Mouse (Mus musculus) frontal cortex, postnatal 14 days (tissue): ENCODE results near the gene Apoc2.

ENCODE experiments used
- DNase-seq, 2 experiments: peaks; one replicate each; pipeline ENCODE4 v3.0.0; 2022; ENCODE audit warnings: low spot score in 2 of 2

Apoc2 gene

GRCm38 (mm10) chr7:19678901-19679300 lies 1.2 kb upstream of the Apoc2 start:
- DNase-seq: no peak

GRCm38 (mm10) chr7:19676662-19677061 lies 1.1 kb downstream of the Apoc2 start:
- DNase-seq: no peak

GRCm38 (mm10) chr7:19675824-19676223 lies 1.9 kb downstream of the Apoc2 start:
- no peak for DNase-seq

GRCm38 (mm10) chr7:19673083-19673699 lies 4.5 kb downstream of the Apoc2 start:
- DNase-seq: no peak

- DNase-seq: no peak
These were observed 6.2 kb downstream of the Apoc2 start for GRCm38 (mm10) chr7:19671511-19671910.

GRCm38 (mm10) chr7:19668947-19669721 lies 8.6 kb downstream of the Apoc2 start:
- peak; percentile 89 for DNase-seq

- no peak for DNase-seq
These were observed 10.3 kb downstream of the Apoc2 start for GRCm38 (mm10) chr7:19667434-19667833.

- DNase-seq: no peak
These were observed 11.0 kb downstream of the Apoc2 start for GRCm38 (mm10) chr7:19666750-19667149.

- peak; percentile 95 to 96 for DNase-seq
These were observed 12.5 kb downstream of the Apoc2 start, which contains the start of gene Clptm1 for GRCm38 (mm10) chr7:19664955-19665841. TSS of gene Clptm1 (minus strand) at chr7:19665033.

GRCm38 (mm10) chr7:19664455-19664954 lies 13.2 kb downstream of the Apoc2 start:
- DNase-seq: no peak

- DNase-seq: no peak
These were observed 13.8 kb downstream of the Apoc2 start for GRCm38 (mm10) chr7:19663940-19664339.

GRCm38 (mm10) chr7:19652614-19653013 lies 25.1 kb downstream of the Apoc2 start:
- no peak for DNase-seq

- no peak for DNase-seq
These were observed 26.5 kb downstream of the Apoc2 start for GRCm38 (mm10) chr7:19651063-19651786.

- no peak for DNase-seq
These were observed 36.5 kb downstream of the Apoc2 start for GRCm38 (mm10) chr7:19641223-19641622.

- no peak for DNase-seq
These were observed 42.5 kb downstream of the Apoc2 start for GRCm38 (mm10) chr7:19635074-19635827.

GRCm38 (mm10) chr7:19634591-19634990 lies 43.1 kb downstream of the Apoc2 start:
- DNase-seq: no peak

GRCm38 (mm10) chr7:19633855-19634254 lies 43.9 kb downstream of the Apoc2 start:
- no peak for DNase-seq

GRCm38 (mm10) chr7:19633197-19633596 lies 44.5 kb downstream of the Apoc2 start:
- DNase-seq: no peak

GRCm38 (mm10) chr7:19632720-19633119 lies 45.0 kb downstream of the Apoc2 start:
- DNase-seq: no peak

GRCm38 (mm10) chr7:19632275-19632674 lies 45.5 kb downstream of the Apoc2 start:
- no peak for DNase-seq

- peak; percentile 77 to 86 for DNase-seq
These were observed 48.4 kb downstream of the Apoc2 start, which contains the start of gene Relb for GRCm38 (mm10) chr7:19629361-19629734. TSS of gene Relb (minus strand) at chr7:19629438.
